Mouse (Mus musculus) cerebellum, postnatal 10 days (tissue): ENCODE measurements around the gene Abraxas1.

Experiments
- DNase-seq, 2 experiments: peaks; one replicate each; pipeline ENCODE4 v3.0.0; 2021; ENCODE audit warnings: mixed read lengths in 2 of 2

Gene Abraxas1

DNA sequence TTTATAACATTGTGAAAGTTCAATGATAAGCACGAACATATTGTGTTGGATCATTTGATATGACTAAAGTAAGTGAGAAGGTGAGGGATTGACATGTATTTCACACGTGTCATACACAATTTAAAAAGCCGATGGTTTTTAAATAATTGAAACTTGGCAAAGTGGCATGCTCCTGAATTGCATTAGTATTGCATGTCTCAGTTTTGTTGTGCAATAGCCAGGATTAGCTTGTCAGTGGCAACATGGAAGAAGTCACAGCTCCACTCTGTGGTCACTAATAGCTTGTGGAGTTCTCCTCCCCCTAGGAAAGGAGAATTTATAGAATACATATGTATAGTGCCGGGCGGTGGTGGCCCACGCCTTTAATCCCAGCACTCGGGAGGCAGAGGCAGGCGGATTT, 610 bp upstream of the Abraxas1 start:
- no peak for DNase-seq

- DNase-seq, result no peak
Measured at GRCm38 (mm10) chr5:100819568-100820480, 941 bp downstream of the Abraxas1 start.

- DNase-seq, result no peak
Measured at GRCm38 (mm10) chr5:100818341-100818740, 2.4 kb downstream of the Abraxas1 start.

- peak; percentile 97 for DNase-seq
Measured at GRCm38 (mm10) chr5:100798165-100798860, 22.5 kb downstream of the Abraxas1 start, which contains the start of the genes Helq and Mrps18c. Helq (minus strand) TSS chr5:100798598. Mrps18c (plus strand) TSS chr5:100798627.

GRCm38 (mm10) chr5:100794084-100794483, 26.7 kb downstream of the Abraxas1 start:
- DNase-seq, result no peak

- DNase-seq, result no peak
Measured at GRCm38 (mm10) chr5:100792261-100792660, 28.5 kb downstream of the Abraxas1 start.

GRCm38 (mm10) chr5:100787527-100787926, 33.2 kb downstream of the Abraxas1 start:
- no peak for DNase-seq

DNA sequence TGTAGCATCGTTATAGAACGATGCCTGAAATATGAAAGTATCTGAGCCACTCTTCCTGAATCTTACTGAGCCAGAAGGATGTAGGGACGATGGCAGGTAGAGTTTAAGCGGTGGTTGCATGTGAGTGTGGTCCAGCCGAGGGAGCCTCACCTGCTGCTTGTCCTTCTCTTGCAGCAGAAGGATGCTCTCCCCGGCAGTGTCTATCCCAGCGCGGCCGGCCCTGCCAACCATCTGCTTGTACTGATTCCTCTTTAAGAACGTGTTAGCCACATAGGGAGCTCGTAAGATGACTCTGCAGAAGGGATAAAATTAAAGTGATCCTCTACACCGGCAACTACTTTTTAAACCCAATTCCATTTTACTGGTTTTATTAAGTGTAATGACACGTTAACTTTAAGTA, 41.8 kb downstream of the Abraxas1 start:
- no peak for DNase-seq

- no peak for DNase-seq
Measured at GRCm38 (mm10) chr5:100776900-100777299, 43.9 kb downstream of the Abraxas1 start.

- DNase-seq, result no peak
Measured at GRCm38 (mm10) chr5:100775778-100776404, 44.9 kb downstream of the Abraxas1 start.

GRCm38 (mm10) chr5:100771575-100771974, 49.2 kb downstream of the Abraxas1 start:
- no peak for DNase-seq

DNA sequence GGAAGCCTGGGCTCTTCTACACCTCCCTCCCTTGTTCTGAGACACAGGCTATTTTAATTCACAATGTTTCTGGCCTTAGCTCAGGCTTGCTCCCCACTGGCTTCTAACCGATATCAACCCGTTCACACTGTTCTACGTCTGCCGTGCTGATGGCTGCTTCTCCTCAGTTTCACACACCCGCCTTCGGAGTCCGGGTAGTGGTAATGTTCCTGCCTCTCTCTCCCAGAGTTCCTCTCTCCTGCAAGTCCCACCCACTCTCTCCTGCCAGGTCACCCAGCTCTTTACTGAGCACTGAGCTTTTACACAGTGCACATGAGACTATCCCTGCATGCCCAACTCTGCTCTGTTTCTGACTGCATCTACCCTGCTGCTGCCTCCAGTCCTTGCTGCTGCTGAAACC, 54.7 kb downstream of the Abraxas1 start:
- DNase-seq, result no peak

GRCm38 (mm10) chr5:100761736-100762135, 59.0 kb downstream of the Abraxas1 start:
- DNase-seq, result no peak

- DNase-seq, result no peak
Measured at GRCm38 (mm10) chr5:100760049-100760663, 60.6 kb downstream of the Abraxas1 start.

DNA sequence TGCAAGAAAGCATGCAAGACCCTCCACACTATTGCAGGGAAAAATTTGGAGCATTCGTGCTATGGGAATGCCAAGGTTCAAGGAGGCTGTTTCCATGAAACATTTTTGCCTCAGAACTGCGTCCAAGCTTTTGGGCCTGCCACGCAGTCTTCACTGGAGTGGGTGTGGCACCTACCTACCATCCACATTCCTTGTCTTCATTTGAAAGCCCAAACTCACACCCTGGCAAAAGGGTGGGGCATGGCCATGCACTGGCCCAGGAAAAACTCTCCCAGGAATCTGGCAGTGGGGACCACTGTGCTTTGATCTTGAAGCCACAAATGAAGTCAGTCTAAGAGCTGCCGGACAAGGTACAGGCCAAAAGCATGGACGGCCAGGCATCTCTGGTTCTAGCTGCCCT, 62.6 kb downstream of the Abraxas1 start:
- DNase-seq, result no peak
